Mouse (Mus musculus) activated CD4-positive, CD25-positive, alpha-beta regulatory T cell (primary cell): ENCODE measurements around the gene Tmem274. TPM values are rescaled to one million over a fixed set of nuclear protein-coding genes. Genes with fewer than 3 reads are reported as not detected.

ENCODE experiments used
- polyA plus RNA-seq, 2 experiments: library from polyadenylated mRNA; unstranded; fragments of 100-300 nt; shearing (Covaris generic); gene quantifications; one replicate each; pipeline ENCODE4 v1.2.1; 2017

Tmem274 gene
- under 1 TPM in 1 of 2 experiments, not detected in 1; 0.54 TPM for polyA plus RNA-seq

GRCm38 (mm10) chr4:149477078-149477477 lies at the start of gene Tmem274:
Gene Tmem274 (plus strand): TSS chr4:149477378.

GRCm38 (mm10) chr4:149454879-149455278 lies 22.3 kb upstream of the Tmem274 start, which contains the start of gene Rbp7:
Gene Rbp7 (minus strand): TSS chr4:149454978.

GRCm38 (mm10) chr4:149485053-149485824 lies 8.1 kb downstream of the Tmem274 start, which contains the start of the genes Nmnat1 and Lzic:
Gene Nmnat1 (minus strand): TSS chr4:149485202.
Gene Lzic (plus strand): TSS chr4:149485229.

GRCm38 (mm10) chr4:149517868-149518340 lies 40.7 kb downstream of the Tmem274 start, which contains the start of gene Ctnnbip1:
Gene Ctnnbip1 (plus strand): TSS chr4:149518236.

Other genes starting within 250 kb of the Tmem274 start
- gene Kif1b, start 169.7 kb upstream of the Tmem274 start, polyA plus RNA-seq, result 10 to 100 TPM; 20.1 to 28.2 TPM
- 10 to 100 TPM; 41.8 to 44.5 TPM for gene Ube4b, start 50.6 kb upstream of the Tmem274 start, polyA plus RNA-seq
- not detected for gene Rbp7, start 22.4 kb upstream of the Tmem274 start, polyA plus RNA-seq
- gene Nmnat1, start 7.8 kb downstream of the Tmem274 start, polyA plus RNA-seq, result 10 to 100 TPM in 1 of 2 experiments, 1 to 10 TPM in 1; 6.9 to 10.8 TPM
- gene Lzic, start 7.9 kb downstream of the Tmem274 start, polyA plus RNA-seq, result 10 to 100 TPM; 29.6 to 33.4 TPM
- gene Ctnnbip1, start 40.9 kb downstream of the Tmem274 start, polyA plus RNA-seq, result 1 to 10 TPM; 3.3 to 4.8 TPM
- 10 to 100 TPM in 1 of 2 experiments, 1 to 10 TPM in 1; 9.3 to 28.7 TPM for gene Clstn1, start 109.1 kb downstream of the Tmem274 start, polyA plus RNA-seq
- 100 to 1,000 TPM; 196 to 241 TPM for gene Pik3cd, start 225.2 kb downstream of the Tmem274 start, polyA plus RNA-seq